Mouse (Mus musculus) right cerebral cortex, adult 18-20 months (tissue): ENCODE data around the gene Adipoq.
"Not testable (repeated sequence)": the region's sequence is repeated elsewhere in the genome, so short reads cannot be mapped to it uniquely, and the experiment has no call there.

Source experiments
- DNase-seq: peaks from one replicate; pipeline ENCODE4 v3.0.0; 2022; ENCODE audit warnings: mixed read lengths

Gene Adipoq

DNA sequence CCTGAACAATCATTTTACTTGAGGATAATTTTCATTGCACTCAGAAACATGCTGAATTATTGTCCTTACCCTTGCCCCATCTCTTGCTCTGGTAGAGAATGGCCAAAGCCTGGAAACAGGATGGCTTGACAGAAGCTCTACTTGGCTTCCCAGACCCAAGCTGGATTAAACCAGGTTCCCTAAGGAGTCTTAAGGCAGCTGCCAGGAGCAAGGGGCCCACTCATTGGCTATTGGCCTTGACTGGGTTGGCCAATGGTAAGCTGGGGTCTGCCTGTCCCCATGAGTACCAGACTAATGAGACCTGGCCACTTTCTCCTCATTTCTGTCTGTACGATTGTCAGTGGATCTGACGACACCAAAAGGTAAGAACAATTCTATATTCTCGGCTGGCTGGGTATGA is at the start of gene Adipoq:
TSS of gene Adipoq (plus strand) at position 257 of the 400 bp plus-strand sequence.
- no peak for DNase-seq

DNA sequence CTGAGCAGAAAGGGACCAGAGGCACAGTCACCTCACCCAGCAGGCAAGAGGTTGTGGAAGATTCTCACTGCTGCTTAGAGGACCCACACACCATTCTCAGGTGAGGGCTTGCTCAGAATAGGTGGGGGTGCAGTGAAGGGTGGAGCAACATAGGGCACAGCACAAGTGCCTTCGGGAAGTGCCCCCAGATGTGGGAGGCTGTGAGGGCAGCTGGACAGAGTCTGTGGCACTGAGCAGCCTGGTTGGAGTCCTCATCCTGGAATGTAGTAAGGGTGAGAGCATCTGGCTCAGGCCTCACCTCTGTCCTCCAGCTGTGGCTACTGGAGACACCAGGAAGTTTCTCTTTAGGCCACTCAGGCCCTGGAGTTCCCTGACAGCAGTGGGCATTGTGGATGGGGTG is 49.5 kb upstream of the Adipoq start:
- not testable (repeated sequence) for DNase-seq

DNA sequence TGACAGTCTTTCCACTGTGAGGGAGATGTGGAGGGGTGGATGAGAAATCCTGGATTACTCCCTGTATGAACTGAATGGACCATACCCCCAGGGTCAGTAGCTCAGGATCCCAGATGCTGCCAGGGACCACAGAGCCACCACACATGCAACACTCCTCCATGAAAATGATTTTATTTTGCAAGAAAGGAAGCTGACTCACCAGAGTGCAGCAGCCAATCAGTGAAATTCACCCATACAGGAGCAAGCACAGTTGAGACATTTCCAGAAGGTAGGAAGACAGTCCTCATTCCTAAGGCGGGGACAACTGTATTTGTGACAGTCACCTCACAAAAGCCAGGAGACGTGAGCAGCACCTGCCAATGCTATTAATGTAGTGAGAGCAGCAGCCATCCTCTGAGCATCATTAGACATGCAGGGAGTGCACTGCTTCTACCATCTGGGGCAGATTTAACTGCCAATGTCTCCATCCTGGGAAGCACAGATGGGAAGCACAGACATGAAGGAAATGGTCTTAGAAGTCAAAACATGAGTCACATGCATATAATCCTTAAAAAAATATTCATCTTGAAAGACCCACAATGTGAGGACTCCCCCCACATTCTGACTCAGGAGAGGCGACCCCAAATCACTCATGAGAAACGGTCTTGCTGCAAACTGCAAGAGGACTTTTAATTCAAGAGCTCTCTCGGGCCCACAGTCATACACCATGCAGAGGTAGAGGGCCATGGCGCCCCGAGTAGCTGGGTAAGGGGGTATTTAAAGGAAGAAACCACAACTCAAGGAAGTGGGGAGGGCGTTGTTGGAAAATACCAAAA is 48.8 kb upstream of the Adipoq start:
- peak; percentile 39 for DNase-seq

DNA sequence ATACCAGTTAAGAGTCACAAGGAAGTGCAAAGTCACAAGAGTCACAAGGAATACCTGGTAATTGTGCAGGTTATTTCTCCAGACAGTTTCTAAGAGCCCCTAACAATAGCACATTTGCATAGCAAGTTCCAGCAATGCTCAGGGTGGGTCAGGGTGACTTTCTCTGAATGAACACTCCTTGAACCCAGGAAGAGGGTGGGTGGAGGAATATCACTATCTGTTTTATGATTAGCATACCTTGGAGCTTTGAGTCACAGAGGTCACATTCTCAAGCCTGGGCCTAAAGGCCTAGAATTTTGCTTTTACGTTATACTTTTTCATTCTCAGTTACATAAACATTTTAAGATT is 48.3 kb upstream of the Adipoq start:
- not testable (repeated sequence) for DNase-seq

DNA sequence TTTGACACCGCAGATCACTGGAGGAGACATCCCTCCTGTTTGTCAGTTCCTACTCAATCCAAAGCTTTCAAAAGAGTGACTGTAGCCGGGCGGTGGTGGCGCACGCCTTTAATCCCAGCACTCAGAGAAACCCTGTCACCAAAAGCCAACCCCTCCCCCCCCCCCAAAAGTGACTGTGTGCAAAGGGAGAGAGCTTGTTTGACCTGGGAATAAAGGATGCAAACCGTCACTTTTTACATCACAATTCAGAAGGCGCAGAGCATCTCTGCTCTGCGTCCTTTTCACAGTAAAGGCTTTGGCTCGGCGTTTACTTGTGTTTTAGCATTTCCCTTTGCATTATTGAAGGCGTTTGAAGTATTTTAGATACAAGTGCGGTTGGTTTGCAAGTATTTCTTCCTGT is 46.7 kb upstream of the Adipoq start:
- no peak for DNase-seq

DNA sequence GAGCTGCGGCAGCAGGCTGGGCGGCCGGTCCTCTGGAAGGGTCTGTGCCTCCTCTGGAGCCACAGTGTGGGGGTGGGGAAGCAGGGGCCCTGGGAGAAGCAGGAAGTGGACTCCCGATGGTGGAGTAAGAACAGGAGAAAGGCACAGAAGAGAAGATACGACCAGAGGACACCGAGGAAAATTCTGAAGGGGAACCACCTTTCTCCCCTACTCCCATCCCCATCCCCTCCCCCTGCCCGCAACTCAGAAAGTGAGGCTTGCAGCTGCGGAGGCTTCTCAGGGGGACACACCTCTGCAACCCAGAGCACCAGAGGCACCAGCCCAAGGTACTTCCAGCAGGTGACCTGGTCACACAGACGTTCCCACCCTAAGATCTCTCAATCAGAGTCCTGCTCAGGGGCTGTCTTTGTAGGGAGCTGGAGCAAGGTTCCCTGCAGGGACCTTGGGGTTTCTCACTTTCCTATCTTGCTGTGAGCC is 46.2 kb upstream of the Adipoq start:
- DNase-seq: no peak

DNA sequence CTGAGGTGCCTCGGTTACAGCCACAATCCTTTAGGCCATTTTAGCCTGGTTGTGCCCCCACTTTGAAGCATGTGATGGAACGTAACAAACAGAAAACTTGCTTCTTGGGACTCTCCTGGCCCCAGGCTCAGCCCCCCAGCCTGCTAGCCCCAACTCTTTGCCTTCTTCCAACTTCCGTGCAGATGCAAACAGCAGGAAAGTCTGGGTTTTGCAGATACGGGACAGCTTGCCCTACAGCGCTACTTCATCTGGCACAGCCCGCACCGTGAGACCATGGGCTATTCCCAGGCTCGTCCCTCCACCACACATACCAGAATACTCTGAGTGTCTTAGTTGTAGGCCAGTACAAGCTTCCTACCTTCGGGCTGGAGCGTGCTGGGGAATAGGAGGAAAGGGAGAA is 45.7 kb upstream of the Adipoq start:
- no peak for DNase-seq

DNA sequence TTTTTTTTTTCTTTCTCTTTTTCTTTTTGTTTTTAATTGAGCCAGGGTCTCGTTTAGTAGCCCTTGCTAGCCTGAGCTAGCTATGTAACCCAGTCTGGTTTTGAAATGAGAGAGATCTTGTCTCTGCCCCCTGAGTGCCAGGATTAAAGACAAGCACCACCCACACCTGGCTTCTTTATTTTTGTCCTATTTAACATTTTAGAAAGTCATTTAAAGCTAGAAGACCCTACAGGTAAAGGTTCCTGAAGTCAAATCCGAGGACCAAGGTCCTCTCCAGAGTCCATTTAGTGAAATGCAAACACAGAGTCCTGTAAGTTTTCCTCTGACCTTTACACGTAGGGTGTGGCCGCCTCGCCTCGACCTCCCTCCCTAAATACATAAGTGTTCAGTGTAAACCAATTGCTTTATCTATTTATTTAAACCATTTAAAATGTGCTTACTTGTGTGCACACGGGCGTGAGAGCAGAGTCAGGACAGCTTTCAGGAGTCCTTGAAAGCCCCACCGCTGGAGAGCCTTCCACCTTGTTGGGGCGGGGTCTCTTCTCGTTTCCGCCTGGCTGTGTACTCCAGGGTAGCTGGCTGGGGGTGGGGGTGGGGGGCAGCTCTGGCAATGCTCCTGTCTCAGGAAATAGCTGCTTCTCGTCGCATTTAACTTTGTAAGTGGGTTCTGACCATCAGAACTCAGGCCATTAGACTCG is 43.8 kb upstream of the Adipoq start:
- no peak for DNase-seq

DNA sequence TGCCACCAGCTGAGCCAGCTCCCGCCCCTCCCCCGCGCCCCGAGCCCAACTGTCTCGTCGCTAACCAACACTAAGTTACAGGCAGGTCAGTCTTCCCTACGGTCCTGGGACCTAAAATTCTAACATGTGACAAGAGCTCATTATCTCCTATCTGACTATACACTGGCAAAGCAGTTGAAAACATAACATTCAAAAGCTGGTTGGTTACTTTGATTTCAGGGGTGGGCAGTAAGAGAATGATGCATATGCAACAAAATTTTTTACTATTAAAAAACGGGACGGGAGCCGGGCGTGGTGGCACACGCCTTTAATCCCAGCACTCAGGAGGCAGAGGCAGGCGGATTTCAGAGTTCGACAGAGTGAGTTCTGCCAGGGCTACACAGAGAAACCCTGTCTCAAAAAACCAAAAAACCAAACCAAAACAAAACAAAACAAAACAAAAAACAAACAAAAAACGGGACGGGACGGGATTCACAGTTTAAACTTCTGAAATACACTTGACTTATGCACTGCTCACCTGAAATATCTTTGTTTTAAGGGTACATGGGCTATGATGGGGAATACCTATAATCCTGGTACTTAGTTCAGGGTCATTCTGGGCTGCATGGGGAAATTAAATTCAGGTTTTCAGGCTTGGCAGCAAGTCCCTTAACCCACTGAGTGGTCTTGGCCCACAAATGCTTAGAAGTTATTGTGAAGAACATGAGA is 43.1 kb upstream of the Adipoq start:
- DNase-seq: no peak

DNA sequence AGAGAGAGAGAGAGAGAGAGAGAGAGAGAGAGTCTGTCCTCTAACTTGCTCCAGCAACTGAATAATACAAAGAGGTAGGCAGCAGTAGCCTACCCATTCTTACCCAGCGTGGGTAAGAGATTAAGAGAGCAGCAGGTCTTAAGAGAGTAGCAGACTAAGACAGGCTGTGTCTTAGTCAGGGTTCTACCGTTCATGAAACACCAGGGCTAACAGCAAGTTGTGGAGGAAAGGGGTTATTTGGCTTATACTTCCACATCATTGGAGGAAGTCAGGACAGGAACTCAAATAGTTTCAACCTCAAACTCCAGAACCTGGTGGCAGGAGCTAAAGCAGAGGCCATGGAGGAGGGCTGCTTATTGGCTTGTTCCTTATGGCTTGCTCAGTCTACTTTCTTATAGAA is 42.5 kb upstream of the Adipoq start:
- no peak for DNase-seq

DNA sequence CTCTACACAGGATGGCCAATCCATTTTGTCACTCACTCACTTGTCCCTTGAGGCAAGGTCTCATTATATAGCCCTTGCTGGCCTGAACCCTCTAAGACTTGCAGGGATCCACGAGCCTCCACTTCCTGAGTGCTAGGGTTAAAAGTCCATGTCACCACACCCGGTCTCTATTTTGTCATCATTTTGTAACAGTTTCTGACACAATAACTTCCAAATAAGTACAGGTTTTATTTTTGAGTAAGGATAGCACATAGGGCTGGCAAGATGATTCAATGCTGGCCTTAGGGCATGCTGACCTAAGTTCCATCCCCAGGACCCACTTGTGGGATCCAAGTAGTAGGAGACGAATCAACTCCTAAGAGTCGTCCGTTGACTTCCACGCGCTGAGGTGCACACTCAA is 40.2 kb upstream of the Adipoq start:
- no peak for DNase-seq

DNA sequence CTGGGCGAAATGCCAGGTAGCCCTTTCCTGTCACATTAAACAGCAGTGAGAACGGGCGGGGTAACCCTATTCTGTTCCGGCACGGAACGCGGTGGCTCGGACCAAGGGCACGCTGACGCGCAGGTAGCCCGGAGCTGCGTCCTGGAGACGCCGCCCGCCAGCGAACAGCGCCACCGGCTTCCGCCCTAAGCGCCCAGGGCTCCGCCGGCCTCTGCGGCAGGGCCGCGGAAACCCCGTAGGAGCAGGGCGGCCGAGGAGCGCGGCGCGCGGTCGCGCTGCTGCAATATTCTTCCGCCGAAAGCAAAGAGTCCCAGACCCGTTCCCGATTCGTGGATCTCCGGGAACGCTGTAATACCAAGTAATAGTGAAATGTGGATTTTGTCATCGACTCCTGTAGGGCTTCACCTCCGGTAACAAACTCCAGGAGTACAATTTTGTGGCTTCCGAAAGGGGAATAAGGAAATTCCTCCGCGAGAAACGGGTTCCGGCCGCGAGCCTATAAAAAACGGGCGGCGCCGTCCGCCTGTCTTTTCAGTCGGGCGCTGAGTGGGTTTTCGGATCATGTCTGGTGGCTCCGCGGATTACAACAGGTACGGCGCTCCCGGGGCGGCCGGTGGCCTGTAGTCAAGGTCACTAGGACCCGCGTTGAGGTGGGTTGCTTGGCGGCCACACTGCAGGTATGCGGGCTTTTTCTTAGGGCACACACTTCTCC is 38.9 kb upstream of the Adipoq start, which contains the start of gene Eif4a2:
TSS of gene Eif4a2 (plus strand) at position 214 of the 712 bp plus-strand sequence.
- peak; percentile 93 for DNase-seq

DNA sequence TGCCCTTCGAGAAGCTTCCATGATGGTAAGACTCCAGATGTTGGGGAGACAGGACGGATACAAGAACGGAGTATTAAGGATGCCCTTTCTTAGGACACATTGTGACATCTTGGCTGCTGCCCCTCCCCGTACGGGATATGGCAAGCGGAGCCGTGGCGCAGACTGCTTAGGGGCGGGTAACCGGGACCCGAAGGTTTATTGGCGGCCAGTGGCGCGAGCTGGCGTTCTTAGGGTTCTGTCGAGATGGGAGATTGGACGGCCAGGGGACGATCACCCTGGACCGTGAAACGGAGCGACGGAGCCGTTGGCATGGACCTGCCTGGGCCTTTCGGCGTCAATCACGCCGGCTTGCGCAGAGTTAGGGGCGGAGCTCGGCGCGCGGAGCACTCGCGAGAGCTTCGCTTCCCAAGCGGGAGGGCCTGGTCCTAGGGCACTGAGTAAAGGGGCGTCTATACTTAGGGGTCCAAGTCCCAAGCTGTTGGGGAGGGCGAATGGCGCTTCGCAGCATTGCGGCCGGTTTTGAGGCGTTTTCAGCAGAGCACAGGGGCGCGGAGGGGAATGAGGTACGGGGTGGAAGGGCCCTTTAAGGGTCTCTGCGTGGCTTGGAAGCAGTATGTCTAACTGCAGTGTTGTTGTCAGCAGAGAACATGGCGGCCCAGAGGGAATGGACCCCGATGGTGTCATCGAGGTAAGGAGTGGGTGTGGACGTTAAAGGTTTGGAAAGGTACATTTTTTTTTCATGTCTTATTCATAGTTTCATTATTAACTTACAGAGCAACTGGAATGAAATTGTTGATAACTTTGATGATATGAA is 38.2 kb upstream of the Adipoq start:
- DNase-seq: peak; percentile 83

DNA sequence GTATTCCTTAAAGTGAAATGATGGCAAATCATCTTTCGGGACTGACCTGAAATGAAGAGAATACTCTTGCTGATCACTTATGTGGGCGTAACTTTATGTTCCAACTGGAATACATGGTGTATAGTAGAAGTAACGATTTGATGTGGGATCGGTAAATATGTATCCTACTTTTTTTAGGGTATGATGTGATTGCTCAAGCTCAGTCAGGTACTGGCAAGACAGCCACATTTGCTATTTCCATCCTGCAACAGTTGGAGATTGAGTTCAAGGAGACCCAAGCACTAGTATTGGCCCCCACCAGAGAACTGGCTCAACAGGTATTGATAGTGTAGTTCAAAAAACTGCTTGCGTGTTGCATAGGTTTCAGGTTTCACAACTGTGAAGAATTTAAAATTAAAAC is 37.4 kb upstream of the Adipoq start:
- DNase-seq: no peak

DNA sequence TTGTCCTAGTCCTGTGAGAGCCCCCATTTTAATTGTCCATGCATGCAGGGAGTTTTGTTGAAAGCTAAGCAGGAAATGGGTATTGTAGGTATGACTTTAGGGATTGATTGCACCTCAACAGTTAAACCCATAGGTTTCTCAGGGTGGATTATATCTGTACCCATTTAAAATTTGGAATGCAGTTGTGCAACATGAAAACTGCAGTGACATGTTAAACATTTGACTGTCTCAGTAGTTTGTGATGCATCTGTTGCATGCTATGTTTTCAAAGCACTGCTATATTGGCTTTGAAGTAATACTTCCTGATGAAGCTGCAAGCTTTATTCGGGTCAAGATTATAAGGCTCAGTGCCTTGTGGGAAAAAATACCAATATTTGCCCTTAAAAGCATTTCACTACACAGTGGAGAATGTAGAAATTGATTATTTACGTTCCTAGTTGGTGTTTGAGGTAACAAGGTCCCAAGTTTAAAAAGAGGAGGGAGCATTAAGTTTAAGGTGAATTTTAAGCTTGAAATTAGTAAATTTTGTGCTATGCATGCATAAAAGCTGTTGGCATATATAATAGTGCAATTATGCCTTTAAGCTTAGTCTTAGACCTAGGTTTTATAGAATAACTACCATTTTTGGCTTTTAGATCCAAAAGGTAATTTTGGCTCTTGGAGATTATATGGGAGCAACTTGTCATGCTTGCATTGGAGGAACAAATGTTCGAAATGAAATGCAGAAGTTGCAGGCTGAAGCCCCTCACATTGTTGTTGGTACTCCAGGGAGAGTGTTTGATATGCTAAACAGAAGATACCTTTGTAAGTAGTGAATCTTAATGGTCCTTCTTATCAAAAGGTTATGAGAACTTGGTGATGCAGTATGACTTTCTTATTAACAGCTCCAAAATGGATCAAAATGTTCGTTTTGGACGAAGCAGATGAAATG is 36.7 kb upstream of the Adipoq start:
- no peak for DNase-seq

DNA sequence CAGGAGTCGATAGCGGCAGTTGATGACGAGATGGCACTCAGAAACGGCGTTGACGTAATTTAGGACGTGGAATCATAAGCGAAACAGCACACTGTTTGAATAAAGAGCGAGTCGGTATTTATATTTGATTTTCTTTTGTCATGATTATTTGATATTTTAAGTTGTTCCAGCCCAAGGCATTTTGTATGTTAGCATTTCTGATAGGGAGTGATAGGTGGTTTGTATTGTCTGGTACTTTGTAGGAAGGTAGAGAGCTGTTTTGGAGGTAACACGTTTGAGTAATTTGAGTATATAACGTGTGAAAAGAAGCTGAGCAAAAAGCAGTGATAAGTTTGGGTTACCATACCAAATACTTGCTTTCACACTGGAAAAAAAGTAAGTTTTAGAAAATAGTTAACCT is 34.0 kb upstream of the Adipoq start:
- DNase-seq: no peak

DNA sequence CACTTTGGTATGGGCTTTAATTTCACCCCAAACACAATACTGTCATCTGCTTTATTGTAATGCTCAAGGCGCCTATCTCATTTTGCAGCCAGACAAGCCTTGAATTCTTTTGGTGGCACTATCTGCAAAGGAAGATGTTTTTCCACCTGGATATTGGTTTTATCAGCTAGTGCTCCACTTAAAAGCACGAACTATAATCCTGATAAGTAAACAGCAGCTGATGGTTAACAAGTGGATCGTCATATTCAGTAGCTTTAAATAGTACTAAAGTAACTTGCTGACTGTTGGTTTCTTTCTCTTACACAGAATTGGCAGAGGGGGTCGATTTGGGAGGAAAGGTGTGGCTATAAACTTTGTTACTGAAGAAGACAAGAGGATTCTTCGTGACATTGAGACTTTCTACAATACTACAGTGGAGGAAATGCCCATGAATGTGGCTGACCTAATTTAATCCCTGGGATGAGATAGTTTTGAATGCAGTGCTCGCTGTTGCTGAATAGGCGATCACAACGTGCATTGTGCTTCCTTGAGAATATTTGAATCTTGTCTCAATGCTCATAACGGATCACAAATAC is 33.4 kb upstream of the Adipoq start:
- DNase-seq: no peak

DNA sequence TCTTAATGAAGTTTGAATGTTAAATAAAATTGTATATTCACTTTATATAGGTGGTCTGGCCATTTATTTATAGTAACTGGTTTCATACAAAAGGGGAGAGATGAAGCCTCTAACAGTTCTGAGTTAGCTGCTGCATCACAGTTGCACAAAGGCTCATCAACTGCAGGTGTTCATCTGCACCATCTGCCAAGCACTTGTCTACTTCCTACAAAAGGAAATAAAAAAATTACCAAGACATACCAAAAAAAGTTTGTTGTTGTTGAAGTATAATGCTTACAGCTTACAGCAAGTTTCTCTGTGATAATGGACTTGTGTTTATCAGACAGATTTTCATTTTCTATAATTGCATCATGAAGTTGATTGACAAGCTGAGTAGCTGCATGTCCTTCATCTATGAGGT is 32.4 kb upstream of the Adipoq start:
- DNase-seq: no peak

DNA sequence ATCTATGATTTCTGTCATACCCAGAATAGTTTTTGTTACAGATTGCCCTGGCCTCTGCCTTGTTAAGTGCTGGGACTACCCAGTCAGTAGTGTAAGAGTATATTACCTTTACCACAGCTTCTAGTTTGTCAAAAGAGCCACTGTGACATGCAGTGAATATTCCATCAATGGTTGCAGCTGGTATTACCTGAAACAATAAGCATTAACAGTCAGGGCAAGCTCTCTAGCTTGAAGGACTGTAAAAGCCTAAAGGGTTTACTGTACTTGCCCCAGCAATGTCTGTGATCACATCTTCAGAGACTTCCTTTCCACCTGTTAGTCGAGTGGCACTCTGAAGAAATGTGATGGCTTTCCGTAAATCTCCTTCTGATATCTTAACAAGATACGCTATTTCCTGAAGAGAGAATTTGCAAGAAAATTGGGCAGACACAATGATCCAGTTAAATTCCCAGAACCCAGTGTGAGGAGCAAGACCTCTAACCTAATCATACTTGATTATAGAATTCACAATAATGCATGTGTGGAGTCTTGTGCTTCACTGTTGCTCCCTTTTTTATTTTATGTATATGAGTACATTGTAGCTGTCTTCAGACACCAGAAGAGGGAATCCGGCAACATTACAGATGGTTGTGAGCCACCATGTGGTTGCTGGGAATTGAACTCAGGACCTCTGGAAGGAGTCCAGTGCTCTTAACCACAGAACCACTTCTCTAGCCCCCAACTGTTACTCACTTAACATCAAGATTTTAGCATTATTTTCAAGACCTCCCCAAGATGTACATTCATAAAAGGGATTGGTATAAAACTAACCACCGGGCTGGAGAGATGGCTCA is 31.8 kb upstream of the Adipoq start:
- no peak for DNase-seq

DNA sequence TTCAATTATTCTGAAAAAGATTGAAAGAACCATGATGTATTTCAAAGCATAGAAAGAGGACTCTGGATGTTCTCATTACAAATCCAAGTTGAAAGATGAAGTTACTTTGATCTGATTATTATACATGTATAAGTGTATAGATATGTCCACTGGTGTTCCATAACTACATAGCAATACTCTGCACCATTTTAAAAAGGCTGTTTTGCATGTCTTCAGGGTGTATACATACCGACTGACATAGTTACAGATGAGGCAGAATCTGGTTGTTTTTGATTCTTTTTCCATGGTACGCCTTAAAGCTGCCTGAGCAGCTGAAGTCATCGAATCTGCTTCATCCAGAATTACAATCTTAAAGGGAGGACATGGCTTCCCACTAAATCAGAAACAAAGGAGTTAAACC is 30.9 kb upstream of the Adipoq start:
- DNase-seq: no peak
